Mouse (Mus musculus): Measurements from ENCODE around the gene Enah. TPM values are rescaled to one million over a fixed set of nuclear protein-coding genes. Genes with fewer than 3 reads are reported as not detected.

The Enah gene
- polyA plus RNA-seq, 1 experiment from 2014 or later = 18.6 TPM

GRCm38 (mm10) chr1:182052385-182052784, 32.6 kb upstream of the Enah start:
- WGBS = 55% methylated on average over 7 of the region's 7 CpGs
- no peak overlapping the region for H3K9ac ChIP-seq
- 0 out of 2 replicates have a peak, but pooled peaks have one; percentile 47 for ATAC-seq (replicated peaks; ENCODE audit: insufficient number of reproducible peaks, insufficient read depth, low FRiP score, low read depth)
- no peak overlapping the region for H3K4me3 ChIP-seq
- no peaks in the 10 kb centered on the region for H3K27me3 ChIP-seq
- H3K9me3 ChIP-seq (replicated peaks) = no peaks in the 10 kb centered on the region
- peaks cover 21% of the 10 kb centered on the region for H3K4me1 ChIP-seq (replicated peaks)
- H3K4me2 ChIP-seq = no peak overlapping the region
- H3K27ac ChIP-seq = peak overlapping the region; percentile 17; the same call in 1 of the 2 replicates
- H3K36me3 ChIP-seq = no peaks in the 10 kb centered on the region

- H3K27ac ChIP-seq = no peak overlapping the region
- no peaks in the 10 kb centered on the region for H3K9me3 ChIP-seq (replicated peaks)
- H3K4me3 ChIP-seq = no peak overlapping the region
- 79% methylated on average over 7 of the region's 7 CpGs for WGBS
- no peaks in the 10 kb centered on the region for H3K36me3 ChIP-seq
- ATAC-seq (replicated peaks; ENCODE audit: insufficient number of reproducible peaks, insufficient read depth, low FRiP score, low read depth) = no peak
- H3K27me3 ChIP-seq = no peaks in the 10 kb centered on the region
- H3K4me2 ChIP-seq = no peak overlapping the region
- peaks cover 12% of the 10 kb centered on the region for H3K4me1 ChIP-seq (replicated peaks)
- no peak overlapping the region for H3K9ac ChIP-seq
These were observed 30.0 kb upstream of the Enah start for GRCm38 (mm10) chr1:182049813-182050212.

- ATAC-seq (replicated peaks; ENCODE audit: insufficient number of reproducible peaks, insufficient read depth, low FRiP score, low read depth) = no peak
- Histone ChIP-seq H3K9me3 (replicated peaks) (no peaks in the 10 kb centered on the region), H3K27me3 (no peaks in the 10 kb centered on the region), H3K4me3 (no peak overlapping the region), H3K4me1 (replicated peaks) (peaks cover 6% of the 10 kb centered on the region), H3K9ac (no peak overlapping the region), H3K36me3 (no peaks in the 10 kb centered on the region), H3K4me2 (no peak overlapping the region), H3K27ac (no peak overlapping the region)
- 75% methylated on average over 4 of the region's 4 CpGs for WGBS
These were observed 28.3 kb upstream of the Enah start for GRCm38 (mm10) chr1:182048101-182048500.

GRCm38 (mm10) chr1:182047016-182047690, 27.4 kb upstream of the Enah start:
- no peaks in the 10 kb centered on the region for H3K4me1 ChIP-seq (replicated peaks)
- H3K9ac ChIP-seq = no peak overlapping the region
- no peak for ATAC-seq (replicated peaks; ENCODE audit: insufficient number of reproducible peaks, insufficient read depth, low FRiP score, low read depth)
- no peaks in the 10 kb centered on the region for H3K27me3 ChIP-seq
- no peaks in the 10 kb centered on the region for H3K9me3 ChIP-seq (replicated peaks)
- no peak overlapping the region for H3K27ac ChIP-seq
- no peak overlapping the region for H3K4me3 ChIP-seq
- H3K4me2 ChIP-seq = no peak overlapping the region
- 72% methylated on average over 3 of the region's 3 CpGs for WGBS
- no peaks in the 10 kb centered on the region for H3K36me3 ChIP-seq

- no peaks in the 10 kb centered on the region for H3K27me3 ChIP-seq
- H3K9ac ChIP-seq = no peak overlapping the region
- H3K4me2 ChIP-seq = no peak overlapping the region
- H3K9me3 ChIP-seq (replicated peaks) = no peaks in the 10 kb centered on the region
- WGBS = 81% methylated on average over 4 of the region's 4 CpGs
- H3K4me3 ChIP-seq = no peak overlapping the region
- no peak for ATAC-seq (replicated peaks; ENCODE audit: insufficient number of reproducible peaks, insufficient read depth, low FRiP score, low read depth)
- H3K4me1 ChIP-seq (replicated peaks) = no peaks in the 10 kb centered on the region
- no peak overlapping the region for H3K27ac ChIP-seq
- H3K36me3 ChIP-seq = no peaks in the 10 kb centered on the region
These were observed 25.4 kb upstream of the Enah start for GRCm38 (mm10) chr1:182045208-182045607.

GRCm38 (mm10) chr1:182040538-182040937, 20.7 kb upstream of the Enah start:
- H3K4me1 ChIP-seq (replicated peaks) = no peaks in the 10 kb centered on the region
- H3K4me3 ChIP-seq = no peak overlapping the region
- no peaks in the 10 kb centered on the region for H3K27me3 ChIP-seq
- 80% methylated on average over 3 of the region's 3 CpGs for WGBS
- H3K36me3 ChIP-seq = no peaks in the 10 kb centered on the region
- H3K9ac ChIP-seq = no peak overlapping the region
- no peak for ATAC-seq (replicated peaks; ENCODE audit: insufficient number of reproducible peaks, insufficient read depth, low FRiP score, low read depth)
- H3K4me2 ChIP-seq = no peak overlapping the region
- H3K9me3 ChIP-seq (replicated peaks) = no peaks in the 10 kb centered on the region
- no peak overlapping the region for H3K27ac ChIP-seq

- no peak overlapping the region for H3K9ac ChIP-seq
- no peak overlapping the region for H3K4me3 ChIP-seq
- peaks cover 21% of the 10 kb centered on the region for H3K4me1 ChIP-seq (replicated peaks)
- ATAC-seq (replicated peaks; ENCODE audit: insufficient number of reproducible peaks, insufficient read depth, low FRiP score, low read depth) = no peak
- no peaks in the 10 kb centered on the region for H3K36me3 ChIP-seq
- no peak overlapping the region for H3K4me2 ChIP-seq
- H3K9me3 ChIP-seq (replicated peaks) = no peaks in the 10 kb centered on the region
- H3K27me3 ChIP-seq = no peaks in the 10 kb centered on the region
- H3K27ac ChIP-seq = no peak overlapping the region
These were observed 12.0 kb upstream of the Enah start for GRCm38 (mm10) chr1:182031757-182032156.

- H3K9me3 ChIP-seq (replicated peaks) = no peaks in the 10 kb centered on the region
- H3K27me3 ChIP-seq = no peaks in the 10 kb centered on the region
- no peak overlapping the region for H3K4me2 ChIP-seq
- no peak for ATAC-seq (replicated peaks; ENCODE audit: insufficient number of reproducible peaks, insufficient read depth, low FRiP score, low read depth)
- H3K4me3 ChIP-seq = no peak overlapping the region
- H3K27ac ChIP-seq = no peak overlapping the region
- H3K36me3 ChIP-seq = no peaks in the 10 kb centered on the region
- 78% methylated on average over 6 of the region's 6 CpGs for WGBS
- no peak overlapping the region for H3K9ac ChIP-seq
- H3K4me1 ChIP-seq (replicated peaks) = peaks cover 28% of the 10 kb centered on the region
These were observed 11.3 kb upstream of the Enah start for GRCm38 (mm10) chr1:182031066-182031465.

- WGBS = 78% methylated on average over 5 of the region's 5 CpGs
- ATAC-seq (replicated peaks; ENCODE audit: insufficient number of reproducible peaks, insufficient read depth, low FRiP score, low read depth) = no peak
- H3K4me2 ChIP-seq = no peak overlapping the region
These were observed 10.3 kb upstream of the Enah start for GRCm38 (mm10) chr1:182029989-182030649.

GRCm38 (mm10) chr1:182028231-182029210, 8.7 kb upstream of the Enah start:
- H3K27me3 ChIP-seq = no peaks in the 10 kb centered on the region
- H3K4me3 ChIP-seq = no peak overlapping the region
- 0 out of 2 replicates have a peak overlapping the region, but pooled peaks have one; percentile 14 for H3K4me2 ChIP-seq
- WGBS = 53% methylated on average over 25 of the region's 25 CpGs
- no peaks in the 10 kb centered on the region for H3K36me3 ChIP-seq
- no peak overlapping the region for H3K9ac ChIP-seq
- H3K4me1 ChIP-seq (replicated peaks) = peaks cover 34% of the 10 kb centered on the region
- H3K27ac ChIP-seq = peak overlapping the region; percentile 30
- ATAC-seq (replicated peaks; ENCODE audit: insufficient number of reproducible peaks, insufficient read depth, low FRiP score, low read depth) = peak; percentile 50; the same call in 1 of the 2 replicates
- H3K9me3 ChIP-seq (replicated peaks) = no peaks in the 10 kb centered on the region

More at GRCm38 (mm10) chr1:182029989-182030649, 10.3 kb upstream of the Enah start:
- H3K4me3 ChIP-seq = no peak overlapping the region
- no peaks in the 10 kb centered on the region for H3K9me3 ChIP-seq (replicated peaks)
- H3K9ac ChIP-seq = no peak overlapping the region
- H3K36me3 ChIP-seq = no peaks in the 10 kb centered on the region
- H3K27ac ChIP-seq = no peak overlapping the region
- H3K4me1 ChIP-seq (replicated peaks) = peaks cover 34% of the 10 kb centered on the region
- no peaks in the 10 kb centered on the region for H3K27me3 ChIP-seq

GRCm38 (mm10) chr1:182027426-182027979, 7.7 kb upstream of the Enah start:
- H3K9me3 ChIP-seq (replicated peaks) = no peaks in the 10 kb centered on the region
- WGBS = 71% methylated on average over 9 of the region's 9 CpGs
- H3K4me3 ChIP-seq = no peak overlapping the region
- H3K27ac ChIP-seq = peak overlapping the region; percentile 78
- H3K36me3 ChIP-seq = no peaks in the 10 kb centered on the region
- no peaks in the 10 kb centered on the region for H3K27me3 ChIP-seq
- ATAC-seq (replicated peaks; ENCODE audit: insufficient number of reproducible peaks, insufficient read depth, low FRiP score, low read depth) = no peak
- peaks cover 36% of the 10 kb centered on the region for H3K4me1 ChIP-seq (replicated peaks)
- no peak overlapping the region for H3K9ac ChIP-seq
- H3K4me2 ChIP-seq = no peak overlapping the region
